Mouse (Mus musculus) thymus, postnatal 0 days (tissue): ENCODE results near the gene Gstt2. TPM values are rescaled to one million over a fixed set of nuclear protein-coding genes. Genes with fewer than 3 reads are reported as not detected.

Experiments used
- polyA plus RNA-seq: library from polyadenylated mRNA; unstranded; fragments of >200 nt; fragmentation: Nextera tagmentation; extraction: Ambion mirVana; gene quantifications from 2 replicates; pipeline ENCODE4 v1.2.1, GENCODE M21; 2015

The Gstt2 gene
- polyA plus RNA-seq, 1 experiment from 2014 or later = 78.6 TPM

Other genes starting within 250 kb of the Gstt2 start
- gene Ggt5, start 248.1 kb downstream of the Gstt2 start, polyA plus RNA-seq = 11.9 and 12.0 TPM in 2 replicates
- gene Susd2, start 193.4 kb downstream of the Gstt2 start, polyA plus RNA-seq = 1.9 and 2.9 TPM in 2 replicates
- gene Cabin1, start 73.1 kb downstream of the Gstt2 start, polyA plus RNA-seq = 21.3 and 26.1 TPM in 2 replicates
- gene Ddt, start 64.0 kb downstream of the Gstt2 start, polyA plus RNA-seq = 131 and 132 TPM in 2 replicates
- not detected in 2 replicates for gene Gm20441, start 56.5 kb downstream of the Gstt2 start, polyA plus RNA-seq
- 9.9 and 10.1 TPM in 2 replicates for gene Gstt3, start 56.0 kb downstream of the Gstt2 start, polyA plus RNA-seq
- gene Gstt1, start 38.8 kb downstream of the Gstt2 start, polyA plus RNA-seq = 2.2 and 2.8 TPM in 2 replicates
- 0.14 and 0.18 TPM in 2 replicates for gene Gstt4, start 14.9 kb downstream of the Gstt2 start, polyA plus RNA-seq
- 1,368 and 1,597 TPM in 2 replicates for gene Mif, start 22.8 kb upstream of the Gstt2 start, polyA plus RNA-seq
- gene Derl3, start 56.0 kb upstream of the Gstt2 start, polyA plus RNA-seq = 1.1 and 1.2 TPM in 2 replicates
- 138 and 140 TPM in 2 replicates for gene Smarcb1, start 84.2 kb upstream of the Gstt2 start, polyA plus RNA-seq
- gene Chchd10, start 95.7 kb upstream of the Gstt2 start, polyA plus RNA-seq = 21.6 and 22.2 TPM in 2 replicates
- gene Mmp11, start 99.1 kb upstream of the Gstt2 start, polyA plus RNA-seq = 7.9 and 8.6 TPM in 2 replicates
- 0.39 and 0.46 TPM in 2 replicates for gene Gm867, start 103.2 kb upstream of the Gstt2 start, polyA plus RNA-seq
- 1.9 and 2.0 TPM in 2 replicates for gene Vpreb3, start 105.6 kb upstream of the Gstt2 start, polyA plus RNA-seq
- 0.94 and 1.3 TPM in 2 replicates for gene Gm5134, start 117.1 kb upstream of the Gstt2 start, polyA plus RNA-seq
- gene Zfp280b, start 195.2 kb upstream of the Gstt2 start, polyA plus RNA-seq = 16.6 TPM in 2 replicates